Mouse (Mus musculus) adrenal gland, adult 8-10 months (tissue): ENCODE measurements around the gene Map3k11. TPM values are rescaled to one million over a fixed set of nuclear protein-coding genes. Genes with fewer than 3 reads are reported as not detected.

Experiments used
- DNase-seq: peaks from one replicate; pipeline ENCODE4 v3.0.0; 2022
- total RNA-seq, 4 experiments: library from RNA; stranded (reverse); gene quantifications; 2 replicates each; pipeline ENCODE4 v1.2.4; 2022

Gene Map3k11
- total RNA-seq, 4 experiments from 2014 or later: 40.8 to 53.6 (median 46.3) TPM

- DNase-seq: no peak
Measured at GRCm38 (mm10) chr19:5666386-5666785, 22.2 kb upstream of the Map3k11 start.

- no peak for DNase-seq
Measured at GRCm38 (mm10) chr19:5668372-5668771, 20.2 kb upstream of the Map3k11 start.

- peak; percentile 72 for DNase-seq
Measured at GRCm38 (mm10) chr19:5680432-5680831, 8.1 kb upstream of the Map3k11 start.

- DNase-seq: no peak
Measured at GRCm38 (mm10) chr19:5684236-5684635, 4.3 kb upstream of the Map3k11 start.

GRCm38 (mm10) chr19:5684985-5685384, 3.6 kb upstream of the Map3k11 start:
- DNase-seq: peak; percentile 3

- peak; percentile 13 for DNase-seq
Measured at GRCm38 (mm10) chr19:5685431-5685830, 3.1 kb upstream of the Map3k11 start.

GRCm38 (mm10) chr19:5685861-5686260, 2.7 kb upstream of the Map3k11 start:
- peak; percentile 6 for DNase-seq

- no peak for DNase-seq
Measured at GRCm38 (mm10) chr19:5686437-5686836, 2.1 kb upstream of the Map3k11 start.

GRCm38 (mm10) chr19:5686954-5687353, 1.6 kb upstream of the Map3k11 start:
- DNase-seq: peak; percentile 6

- peak; percentile 35 for DNase-seq
Measured at GRCm38 (mm10) chr19:5687738-5688137, 804 bp upstream of the Map3k11 start.

GRCm38 (mm10) chr19:5689088-5689428, 516 bp downstream of the Map3k11 start:
- no peak for DNase-seq

- peak; percentile 90 for DNase-seq
Measured at GRCm38 (mm10) chr19:5689565-5690342, 1.2 kb downstream of the Map3k11 start.

- DNase-seq: no peak
Measured at GRCm38 (mm10) chr19:5690343-5690735, 1.8 kb downstream of the Map3k11 start.

- DNase-seq: no peak
Measured at GRCm38 (mm10) chr19:5691601-5692000, 3.1 kb downstream of the Map3k11 start.

GRCm38 (mm10) chr19:5692086-5692912, 3.8 kb downstream of the Map3k11 start:
- DNase-seq: no peak

- no peak for DNase-seq
Measured at GRCm38 (mm10) chr19:5692913-5693396, 4.4 kb downstream of the Map3k11 start.

GRCm38 (mm10) chr19:5693801-5694200, 5.3 kb downstream of the Map3k11 start:
- DNase-seq: no peak

GRCm38 (mm10) chr19:5695849-5696462, 7.4 kb downstream of the Map3k11 start:
- DNase-seq: no peak

- no peak for DNase-seq
Measured at GRCm38 (mm10) chr19:5704163-5704800, 15.7 kb downstream of the Map3k11 start, which contains the start of gene Kcnk7. TSS of gene Kcnk7 (plus strand) at chr19:5704367.

GRCm38 (mm10) chr19:5704801-5705571, 16.4 kb downstream of the Map3k11 start:
- no peak for DNase-seq

- no peak for DNase-seq
Measured at GRCm38 (mm10) chr19:5710068-5710467, 21.5 kb downstream of the Map3k11 start.

- DNase-seq: no peak
Measured at GRCm38 (mm10) chr19:5710581-5710980, 22.0 kb downstream of the Map3k11 start.
